Mouse (Mus musculus) ES-Bruce4 (cell line): ENCODE data around the gene Cda.

Experiments used
- CTCF ChIP-seq: IDR thresholded peaks from one replicate; pipeline ENCODE4 v1.8.1; 2011; ENCODE audit warnings: low read depth, low read length
- EP300 ChIP-seq: IDR thresholded peaks from 2 replicates; pipeline ENCODE4 v1.6.1; 2011; ENCODE audit warnings: low read depth, low read length; ENCODE audit not compliant: insufficient read depth
- POLR2A ChIP-seq: IDR thresholded peaks from one replicate; pipeline ENCODE4 v1.8.1; 2011; ENCODE audit warnings: low read length; ENCODE audit not compliant: insufficient read depth

DNA sequence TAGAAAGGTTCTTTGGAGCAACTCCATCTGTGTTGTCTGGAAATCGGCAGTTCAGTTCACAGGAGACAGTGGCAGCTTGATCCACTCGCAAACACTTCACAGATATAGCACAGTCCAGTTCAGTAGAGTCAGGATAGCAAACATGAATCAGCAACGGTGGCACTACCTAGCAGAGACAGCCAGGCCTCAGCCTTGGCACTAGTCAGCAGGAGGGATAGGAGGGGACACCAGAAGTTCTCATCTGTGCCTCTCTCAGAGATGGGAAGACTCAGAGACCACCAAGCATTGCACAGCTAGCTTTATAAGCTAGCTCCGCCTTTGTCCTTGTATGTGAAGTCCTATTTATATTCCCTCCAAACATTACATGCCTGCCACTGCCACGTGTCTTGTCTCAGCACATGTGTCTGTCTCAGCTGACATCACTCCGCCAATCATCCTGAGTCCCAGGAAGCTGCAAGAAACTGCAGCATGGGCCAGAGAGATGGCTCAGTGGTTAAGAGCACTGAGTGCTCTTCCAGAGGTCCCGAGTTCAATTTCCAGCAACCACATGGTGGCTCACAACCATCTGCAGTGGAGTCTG lies 39.8 kb downstream of the Cda start:
- no peak for TF ChIP-seq POLR2A
- TF ChIP-seq EP300 = no peak
- no peak for TF ChIP-seq CTCF
